Mouse (Mus musculus) liver, postnatal 0 days (tissue): ENCODE data around the gene Plek2.

Source experiments
- CTCF ChIP-seq: sonication (generic); IDR thresholded peaks from 2 replicates; pipeline ENCODE4 v1.5.1; 2016; ENCODE audit warnings: antibody characterized with exemption, low read depth
- EP300 ChIP-seq: IDR thresholded peaks from 2 replicates; pipeline ENCODE4 v1.6.1; 2016; ENCODE audit warnings: antibody characterized with exemption, low read depth, mild to moderate bottlenecking

- peak; percentile 96 for TF ChIP-seq CTCF
- TF ChIP-seq EP300 = peak; percentile 74
Observed at GRCm38 (mm10) chr12:78861496-78862253, 45.1 kb downstream of the Plek2 start, which contains the start of the genes Atp6v1d and Eif2s1.
